Mouse (Mus musculus): ENCODE measurements at regions not wholly inside any gene's neighbourhood (a gene's known extent, or its start where the extent isn't known, plus 50 kb on each side); places are given as distances from the start of the nearest gene placed in this dataset.

DNA sequence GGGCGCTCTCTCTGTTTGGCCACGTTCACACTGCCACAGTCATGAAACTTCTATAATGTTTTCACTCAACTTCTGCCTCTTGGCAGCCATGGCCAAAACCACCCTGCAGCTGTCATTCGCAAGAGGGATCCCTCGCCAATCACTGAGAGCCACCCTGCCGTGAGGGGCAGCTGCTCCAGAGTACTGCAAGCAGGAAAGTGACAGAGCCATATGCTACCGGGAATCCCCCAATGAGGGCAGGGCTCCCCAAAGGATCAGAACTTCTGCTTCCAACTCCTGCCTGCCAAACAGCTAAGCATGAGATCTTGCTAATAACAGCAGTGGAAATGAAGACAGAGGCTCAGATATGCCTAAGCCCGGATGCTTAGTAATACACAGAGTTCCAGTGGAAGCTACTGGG, 52.0 kb upstream of the Man2a1 start:
- Histone ChIP-seq H3K36me3 (ENCODE audit: control insufficient read depth, insufficient read depth, low read length) (no peaks in the 10 kb centered on the region), H3K27me3 (ENCODE audit: control insufficient read depth, insufficient read depth, low read length) (no peaks in the 10 kb centered on the region), H3K4me3 (ENCODE audit: control insufficient read depth, low read depth, low read length) (no peak overlapping the region), H3K27ac (ENCODE audit: control insufficient read depth, insufficient read depth, low read depth, low read length) (no peak overlapping the region), H3K4me1 (ENCODE audit: control insufficient read depth, insufficient read depth, low read length) (no peaks in the 10 kb centered on the region)
- TF ChIP-seq POLR2A (IDR thresholded peaks at IDR 0.05; ENCODE audit: control insufficient read depth, low read depth, low read length), result no peak
- TF ChIP-seq CTCF (IDR thresholded peaks at IDR 0.05; ENCODE audit: control insufficient read depth, insufficient read depth, insufficient replicate concordance, low read depth, low read length), result no peak

DNA sequence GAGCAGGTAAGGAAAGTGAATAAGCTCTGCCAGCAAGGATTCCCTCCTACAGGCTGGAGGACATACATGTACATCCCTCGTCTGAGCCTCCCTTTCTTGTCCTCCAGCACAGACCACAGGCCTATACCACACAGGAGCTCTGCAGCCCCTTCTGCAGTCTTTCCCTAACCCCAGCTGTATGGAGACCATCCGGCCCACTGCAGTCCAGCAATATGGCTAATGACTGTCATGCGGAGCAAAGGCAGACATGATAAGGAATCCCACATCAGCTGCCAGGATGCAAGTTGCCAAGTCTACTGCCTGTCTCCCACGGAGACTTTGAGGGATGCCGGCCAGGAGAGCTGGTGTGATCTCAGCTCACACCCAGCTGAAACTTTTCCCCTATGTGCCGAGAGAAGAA, 50.5 kb upstream of the Man2a1 start:
- Histone ChIP-seq H3K4me3 (ENCODE audit: control insufficient read depth, low read depth, low read length) (no peak overlapping the region), H3K27ac (ENCODE audit: control insufficient read depth, insufficient read depth, low read depth, low read length) (no peak overlapping the region), H3K36me3 (ENCODE audit: control insufficient read depth, insufficient read depth, low read length) (no peaks in the 10 kb centered on the region), H3K27me3 (ENCODE audit: control insufficient read depth, insufficient read depth, low read length) (no peaks in the 10 kb centered on the region), H3K4me1 (ENCODE audit: control insufficient read depth, insufficient read depth, low read length) (no peaks in the 10 kb centered on the region)
- no peak for TF ChIP-seq CTCF (IDR thresholded peaks at IDR 0.05; ENCODE audit: control insufficient read depth, insufficient read depth, insufficient replicate concordance, low read depth, low read length)
- TF ChIP-seq POLR2A (IDR thresholded peaks at IDR 0.05; ENCODE audit: control insufficient read depth, low read depth, low read length), result no peak

Data from testis, adult 2 months (tissue).